Mouse (Mus musculus) ES-E14 (cell line): ENCODE data around the gene Phf21b. TPM values are rescaled to one million over a fixed set of nuclear protein-coding genes. Genes with fewer than 3 reads are reported as not detected.

Experiments
- DNase-seq: peaks from one replicate; pipeline ENCODE4 v3.0.0-alpha.2; 2013; ENCODE audit warnings: low read depth, low spot score
- H3K27ac ChIP-seq: 2 replicates; pipeline ENCODE4 v1.5.1; 2012; ENCODE audit warnings: low read depth, mild to moderate bottlenecking, low read length, moderate library complexity, mixed read lengths; ENCODE audit not compliant: poor library complexity, insufficient read depth, severe bottlenecking
- H3K36me3 ChIP-seq: 2 replicates; pipeline ENCODE4 v1.6.1; 2012; ENCODE audit warnings: mild to moderate bottlenecking, low read length, moderate library complexity, mixed read lengths; ENCODE audit not compliant: control insufficient read depth, poor library complexity, insufficient read depth, severe bottlenecking
- H3K4me1 ChIP-seq, 2 experiments: fragments of 150-350 bp in 1 of 2; sonication (generic) in 1 of 2; 2 replicates each; pipeline ENCODE4 v1.6.1; 2012; ENCODE audit warnings: low read length in 2 of 2, mild to moderate bottlenecking in 1 of 2, mixed read lengths in 1 of 2; ENCODE audit not compliant: control insufficient read depth in 2 of 2, insufficient read depth in 2 of 2, poor library complexity in 1 of 2
- H3K4me3 ChIP-seq, 2 experiments: fragments of 150-350 bp in 1 of 2; sonication (generic) in 1 of 2; 2 replicates each; pipeline ENCODE4 v1.5.1; 2012; ENCODE audit warnings: low read length in 2 of 2, low read depth in 1 of 2, mild to moderate bottlenecking in 1 of 2, mixed read lengths in 1 of 2; ENCODE audit not compliant: insufficient read depth in 1 of 2, poor library complexity in 1 of 2, severe bottlenecking in 1 of 2
- H3K9ac ChIP-seq: 2 replicates; pipeline ENCODE4 v1.6.1; 2012; ENCODE audit warnings: low read depth, mild to moderate bottlenecking, low read length, mixed read lengths; ENCODE audit not compliant: poor library complexity, insufficient read depth, severe bottlenecking
- H3K9me3 ChIP-seq: fragments of 150-350 bp; sonication (generic); 2 replicates; pipeline ENCODE4 v1.6.1; 2012; ENCODE audit warnings: low read depth, mild to moderate bottlenecking, low read length; ENCODE audit not compliant: control insufficient read depth, insufficient read depth
- CHD2 ChIP-seq: IDR thresholded peaks from 2 replicates; pipeline ENCODE4 v1.6.1; 2014; ENCODE audit warnings: mild to moderate bottlenecking, low read depth, low read length, inconsistent platforms
- HCFC1 ChIP-seq: IDR thresholded peaks from 2 replicates; pipeline ENCODE4 v1.6.1; 2012; ENCODE audit warnings: low read length, inconsistent platforms, borderline replicate concordance; ENCODE audit not compliant: insufficient read depth
- MAFK ChIP-seq: IDR thresholded peaks from 2 replicates; pipeline ENCODE4 v1.6.1; 2014; ENCODE audit warnings: mild to moderate bottlenecking, low read depth, low read length, inconsistent platforms; ENCODE audit not compliant: insufficient read depth
- ZC3H11A ChIP-seq: IDR thresholded peaks from 2 replicates; pipeline ENCODE4 v1.6.1; 2012; ENCODE audit warnings: low read depth, mild to moderate bottlenecking, inconsistent platforms, low read length, borderline replicate concordance
- ZNF384 ChIP-seq: IDR thresholded peaks from 2 replicates; pipeline ENCODE4 v1.6.1; 2012; ENCODE audit warnings: low read depth, low read length, inconsistent platforms
- in situ Hi-C, 2 experiments: fragments of 600-800 bp; cut with MboI; formaldehyde crosslinking; loops; one replicate each; pipeline ENCODE4 v1.15.1; 2025; ENCODE audit warnings: low sequenced_read_pairs in 2 of 2, inconsistent platforms in 1 of 2; ENCODE audit not compliant: unreplicated experiment in 2 of 2
- total RNA-seq: library from RNA; depleted of rRNA; stranded (reverse); fragments of 300-350 nt; gene quantifications from 2 replicates; pipeline ENCODE4 v1.2.3, GENCODE M21; 2012; rRNA removed

The Phf21b gene
- total RNA-seq, 1 experiment = 7.5 TPM

GRCm38 (mm10) chr15:84736994-84737346 is 118.9 kb downstream of the Phf21b start:
- Histone ChIP-seq H3K27ac (no peak overlapping the region), H3K4me3 (no peak overlapping the region), H3K4me1 (peaks cover 2 to 6% of the 10 kb centered on the region in 2 experiments; a peak in 3 of 4 replicates), H3K9ac (no peak overlapping the region), H3K9me3 (no peaks in the 10 kb centered on the region), H3K36me3 (peaks cover 16% of the 10 kb centered on the region; the same call in 1 of the 2 replicates)
- no peak for DNase-seq
- TF ChIP-seq ZNF384 (no peak), CHD2 (no peak), MAFK (no peak), ZC3H11A (no peak), HCFC1 (no peak)
- in situ Hi-C loops = no loop called here

GRCm38 (mm10) chr15:84736346-84736993 is 119.4 kb downstream of the Phf21b start:
- DNase-seq = no peak
- Histone ChIP-seq H3K36me3 (peaks cover 11% of the 10 kb centered on the region; the same call in 1 of the 2 replicates), H3K9me3 (no peaks in the 10 kb centered on the region), H3K4me1 (peaks cover 2 to 9% of the 10 kb centered on the region in 2 experiments; a peak in 3 of 4 replicates), H3K9ac (no peak overlapping the region), H3K27ac (no peak overlapping the region), H3K4me3 (no peak overlapping the region)
- TF ChIP-seq ZC3H11A (no peak), ZNF384 (no peak), CHD2 (no peak), HCFC1 (no peak), MAFK (no peak)
- in situ Hi-C loops = no loop called here

Other genes starting within 250 kb of the Phf21b start
- gene Prr5, start 186.4 kb downstream of the Phf21b start, total RNA-seq = 7.3 and 11.6 TPM in 2 replicates
- 11.6 and 14.1 TPM in 2 replicates for gene Arhgap8, start 136.0 kb downstream of the Phf21b start, total RNA-seq
- 1.5 and 1.6 TPM in 2 replicates for gene Gm29666, start 64.0 kb upstream of the Phf21b start, total RNA-seq
- 46.9 and 71.4 TPM in 2 replicates for gene Nup50, start 67.4 kb upstream of the Phf21b start, total RNA-seq
- gene 5031439G07Rik, start 132.5 kb upstream of the Phf21b start, total RNA-seq = 16.0 and 18.4 TPM in 2 replicates
- gene Upk3a, start 161.1 kb upstream of the Phf21b start, total RNA-seq = 0.18 TPM in 1 of 2 replicates, not detected in the other
- gene Fam118a, start 172.9 kb upstream of the Phf21b start, total RNA-seq = 20.9 and 31.5 TPM in 2 replicates